Mouse (Mus musculus) urinary bladder, adult 18-20 months (tissue): ENCODE results near the gene Gm4924.

Source experiments
- DNase-seq, 2 experiments: peaks; one replicate each; pipeline ENCODE4 v3.0.0; 2022; ENCODE audit warnings: low spot score in 2 of 2, mixed read lengths in 2 of 2

Gene Gm4924

GRCm38 (mm10) chr10:82354083-82355010 lies at the start of gene Gm4924:
Gm4924 (plus strand) TSS chr10:82354255.
- DNase-seq = peak; percentile 64 to 66

GRCm38 (mm10) chr10:82316482-82316881 lies 37.6 kb upstream of the Gm4924 start, which contains the start of gene 4932415D10Rik:
4932415D10Rik (minus strand) TSS chr10:82316582.
- no peak for DNase-seq

- no peak for DNase-seq
Measured at GRCm38 (mm10) chr10:82320134-82320533, 33.9 kb upstream of the Gm4924 start.

GRCm38 (mm10) chr10:82329826-82330225 lies 24.2 kb upstream of the Gm4924 start:
- no peak for DNase-seq

- DNase-seq = no peak
Measured at GRCm38 (mm10) chr10:82355401-82355800, 1.3 kb downstream of the Gm4924 start.

GRCm38 (mm10) chr10:82361911-82362310 lies 7.9 kb downstream of the Gm4924 start:
- no peak for DNase-seq

- no peak for DNase-seq
Measured at GRCm38 (mm10) chr10:82382992-82383391, 28.9 kb downstream of the Gm4924 start.

GRCm38 (mm10) chr10:82409511-82409910 lies 55.5 kb downstream of the Gm4924 start:
- no peak for DNase-seq

- DNase-seq = no peak
Measured at GRCm38 (mm10) chr10:82423631-82424030, 69.6 kb downstream of the Gm4924 start.
